Mouse (Mus musculus): ENCODE measurements around the gene Rrp12. TPM values are rescaled to one million over a fixed set of nuclear protein-coding genes. Genes with fewer than 3 reads are reported as not detected.

The Rrp12 gene
- total and polyA plus RNA-seq, 2 experiments from 2014 or later, result 4.5 to 7.7 TPM

DNA sequence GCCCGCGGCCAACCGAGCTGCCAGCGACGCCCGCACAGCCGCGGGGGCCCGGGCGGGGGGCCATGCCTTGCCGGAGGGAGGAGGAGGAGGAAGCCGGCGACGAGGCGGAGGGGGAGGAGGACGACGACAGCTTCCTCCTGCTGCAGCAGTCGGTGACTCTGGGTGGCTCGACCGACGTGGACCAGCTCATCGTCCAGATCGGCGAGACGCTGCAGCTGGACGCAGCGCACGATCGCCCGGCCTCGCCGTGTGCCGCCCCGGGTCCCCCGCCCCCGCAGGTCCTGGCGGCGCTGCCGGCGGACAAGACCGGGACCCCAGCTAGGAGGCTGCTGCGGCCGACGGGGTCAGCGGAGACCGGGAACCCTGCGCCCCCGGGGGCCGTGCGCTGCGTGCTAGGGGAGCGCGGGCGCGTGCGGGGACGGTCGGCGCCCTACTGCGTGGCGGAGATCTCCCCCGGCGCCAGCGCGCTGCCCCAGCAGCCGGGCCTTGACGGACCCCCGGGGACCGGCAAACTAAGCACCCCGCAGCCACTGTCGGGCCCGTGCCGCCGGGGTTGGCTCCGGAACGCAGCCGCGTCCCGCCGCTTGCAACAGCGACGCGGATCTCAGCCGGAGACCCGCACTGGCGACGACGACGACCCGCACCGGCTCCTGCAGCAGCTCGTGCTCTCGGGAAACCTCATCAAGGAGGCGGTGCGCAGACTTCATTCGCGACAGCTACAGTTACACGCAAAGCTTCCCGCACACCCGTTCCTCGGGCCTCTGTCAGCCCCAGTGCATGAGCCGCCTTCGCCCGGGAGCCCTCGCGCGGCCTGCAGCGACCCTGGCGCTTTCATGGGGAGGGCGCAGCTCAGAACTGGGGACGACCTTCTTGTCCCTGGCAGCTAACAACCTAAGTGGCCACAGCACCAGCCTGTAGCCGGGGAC, 65.6 kb downstream of the Rrp12 start:
- Histone ChIP-seq H3K4me3 (ENCODE audit: low read depth, low read length) (peak overlapping the region; percentile 79), H3K27ac (ENCODE audit: low read depth) (peak overlapping the region; percentile 86), H3K9me3 (replicated peaks; ENCODE audit: control insufficient read depth, low read length) (no peaks in the 10 kb centered on the region), H3K27me3 (ENCODE audit: control insufficient read depth, insufficient read depth, low read length) (peaks cover 15% of the 10 kb centered on the region), H3K4me2 (ENCODE audit: low read depth, low read length) (peak overlapping the region; percentile 100), H3K36me3 (replicated peaks; ENCODE audit: control insufficient read depth, insufficient read depth, low read length) (no peaks in the 10 kb centered on the region), H3K9ac (replicated peaks; ENCODE audit: low read depth, low read length) (peak overlapping the region; percentile 78), H3K4me1 (ENCODE audit: control insufficient read depth, insufficient read depth) (peaks cover 10% of the 10 kb centered on the region; the same call in 1 of the 2 replicates)
- ATAC-seq (ENCODE audit: insufficient read depth, low read depth) (peak; percentile 68), DNase-seq (ENCODE audit: low spot score) (no peak)
- no peak for TF ChIP-seq CTCF (IDR thresholded peaks at IDR 0.05; ENCODE audit: low read depth)
- TF ChIP-seq EP300 (IDR thresholded peaks at IDR 0.05; ENCODE audit: low read depth), result no peak
- under 1% methylated on average over 85 of the region's 112 CpGs for WGBS

DNA sequence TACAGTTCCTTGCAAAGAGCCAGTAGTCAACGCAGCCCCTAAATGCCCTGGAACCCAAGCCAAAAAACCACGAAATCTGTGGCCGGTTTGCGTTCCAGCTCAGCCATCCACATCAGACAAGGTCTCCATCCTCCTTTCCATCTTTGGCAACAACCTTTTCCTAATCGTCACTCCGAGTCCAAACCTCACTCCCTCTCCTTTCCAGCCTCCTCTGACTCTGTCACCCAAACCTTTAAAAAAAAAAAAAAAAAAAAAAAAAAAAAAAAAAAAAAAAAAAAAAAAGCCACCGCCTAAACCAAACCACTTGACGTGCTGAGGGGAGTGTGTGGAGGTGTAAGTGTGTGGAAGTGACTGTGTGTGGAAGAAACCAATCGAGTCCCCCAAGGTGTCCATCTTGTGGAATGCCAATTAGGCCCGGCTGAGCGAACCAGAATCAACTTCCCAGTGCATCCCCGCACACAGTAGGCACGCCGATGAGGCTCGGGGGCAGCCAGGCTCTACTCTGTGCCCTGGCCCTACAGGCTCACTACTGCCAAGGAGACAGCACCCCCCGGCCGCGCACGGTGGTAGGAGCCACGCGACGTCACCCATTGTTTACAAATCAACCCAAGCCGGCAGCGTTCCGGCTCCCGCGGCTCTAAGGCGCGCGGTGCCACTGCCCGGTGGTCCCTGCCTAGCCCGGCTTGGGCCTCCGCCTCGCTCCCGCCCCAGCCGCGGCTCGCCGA, 66.4 kb downstream of the Rrp12 start, which contains the start of gene Frat1:
Gene Frat1, plus strand, starts transcription at position 590 of the 725 bp plus-strand sequence.
- H3K4me2 ChIP-seq (ENCODE audit: low read depth, low read length), result peak within 1 kb of the TSS; percentile 100
- peaks cover 15% of the 10 kb centered on the region for H3K27me3 ChIP-seq (ENCODE audit: control insufficient read depth, insufficient read depth, low read length)
- peak within 1 kb of the TSS; percentile 78 for H3K9ac ChIP-seq (replicated peaks; ENCODE audit: low read depth, low read length)
- TF ChIP-seq EP300 (IDR thresholded peaks at IDR 0.05; ENCODE audit: low read depth), result peak; percentile 58; the same call in 1 of the 2 replicates
- no peak for TF ChIP-seq CTCF (IDR thresholded peaks at IDR 0.05; ENCODE audit: low read depth)
- no peaks in the 10 kb centered on the region for H3K36me3 ChIP-seq (replicated peaks; ENCODE audit: control insufficient read depth, insufficient read depth, low read length)
- ATAC-seq (ENCODE audit: insufficient read depth, low read depth) (peak; percentile 89), DNase-seq (ENCODE audit: low spot score) (peak; percentile 94)
- WGBS, result under 1% methylated on average over 27 of the region's 39 CpGs
- peak within 1 kb of the TSS; percentile 79 for H3K4me3 ChIP-seq (ENCODE audit: low read depth, low read length)
- H3K4me1 ChIP-seq (ENCODE audit: control insufficient read depth, insufficient read depth), result peaks cover 10% of the 10 kb centered on the region; the same call in 1 of the 2 replicates
- H3K9me3 ChIP-seq (replicated peaks; ENCODE audit: control insufficient read depth, low read length), result no peaks in the 10 kb centered on the region
- H3K27ac ChIP-seq (ENCODE audit: low read depth), result peak within 1 kb of the TSS; percentile 86

DNA sequence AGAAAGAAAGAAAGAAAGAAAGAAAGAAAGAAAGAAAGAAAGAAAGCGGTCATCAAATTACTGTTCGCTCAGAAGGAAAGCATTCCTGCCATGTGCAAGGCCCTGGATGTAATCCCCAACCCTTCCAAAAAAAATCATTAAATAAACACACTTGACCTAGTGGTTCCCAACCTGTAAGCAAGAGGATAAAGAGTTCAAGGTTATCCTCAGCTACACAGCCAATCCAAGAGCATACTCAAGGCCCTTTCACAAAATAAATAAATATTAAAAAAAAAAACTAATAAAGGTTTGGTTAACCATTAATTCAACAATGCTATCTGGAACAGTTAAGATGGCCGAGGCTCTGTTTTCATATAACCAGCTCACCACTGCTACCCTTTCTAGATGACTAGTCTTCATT, 67.0 kb downstream of the Rrp12 start:
- H3K4me3 ChIP-seq (ENCODE audit: low read depth, low read length), result peak overlapping the region; percentile 79
- 77% methylated on average over 3 of the region's 3 CpGs for WGBS
- H3K27me3 ChIP-seq (ENCODE audit: control insufficient read depth, insufficient read depth, low read length), result peaks cover 15% of the 10 kb centered on the region
- TF ChIP-seq CTCF (IDR thresholded peaks at IDR 0.05; ENCODE audit: low read depth), result no peak
- no peak for TF ChIP-seq EP300 (IDR thresholded peaks at IDR 0.05; ENCODE audit: low read depth)
- H3K36me3 ChIP-seq (replicated peaks; ENCODE audit: control insufficient read depth, insufficient read depth, low read length), result no peaks in the 10 kb centered on the region
- H3K4me2 ChIP-seq (ENCODE audit: low read depth, low read length), result peak overlapping the region; percentile 100
- peaks cover 10% of the 10 kb centered on the region; the same call in 1 of the 2 replicates for H3K4me1 ChIP-seq (ENCODE audit: control insufficient read depth, insufficient read depth)
- no peaks in the 10 kb centered on the region for H3K9me3 ChIP-seq (replicated peaks; ENCODE audit: control insufficient read depth, low read length)
- H3K9ac ChIP-seq (replicated peaks; ENCODE audit: low read depth, low read length), result no peak overlapping the region
- DNase-seq (ENCODE audit: low spot score), result no peak
- no peak overlapping the region for H3K27ac ChIP-seq (ENCODE audit: low read depth)
- ATAC-seq (ENCODE audit: insufficient read depth, low read depth), result no peak

DNA sequence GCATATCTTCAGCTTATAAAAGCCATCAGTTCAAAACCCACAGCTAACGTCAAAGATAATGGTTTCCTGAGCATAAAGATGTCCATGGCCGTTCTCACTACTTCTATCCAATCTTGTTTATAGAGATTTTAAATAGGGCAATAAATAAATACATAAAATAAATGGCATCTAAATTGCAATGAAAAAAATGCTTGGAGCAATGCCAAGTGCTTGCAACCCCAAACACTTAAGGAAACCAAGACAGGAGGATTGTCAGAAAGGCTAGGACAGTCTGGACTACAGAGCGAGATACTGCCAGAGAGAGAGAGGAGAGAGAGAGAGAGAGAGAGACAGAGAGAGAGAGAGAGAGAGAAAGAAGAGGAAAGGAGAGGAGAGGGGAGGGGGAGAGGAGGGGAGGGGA, 69.4 kb downstream of the Rrp12 start:
- no peak overlapping the region for H3K9ac ChIP-seq (replicated peaks; ENCODE audit: low read depth, low read length)
- H3K4me2 ChIP-seq (ENCODE audit: low read depth, low read length), result no peak overlapping the region
- H3K27ac ChIP-seq (ENCODE audit: low read depth), result no peak overlapping the region
- WGBS, result 68% methylated on average over 2 of the region's 3 CpGs
- ATAC-seq (ENCODE audit: insufficient read depth, low read depth) (no peak), DNase-seq (ENCODE audit: low spot score) (no peak)
- no peak for TF ChIP-seq CTCF (IDR thresholded peaks at IDR 0.05; ENCODE audit: low read depth)
- TF ChIP-seq EP300 (IDR thresholded peaks at IDR 0.05; ENCODE audit: low read depth), result no peak
- H3K4me1 ChIP-seq (ENCODE audit: control insufficient read depth, insufficient read depth), result peaks cover 5% of the 10 kb centered on the region; the same call in 1 of the 2 replicates
- no peak overlapping the region for H3K4me3 ChIP-seq (ENCODE audit: low read depth, low read length)
- H3K36me3 ChIP-seq (replicated peaks; ENCODE audit: control insufficient read depth, insufficient read depth, low read length), result no peaks in the 10 kb centered on the region
- H3K9me3 ChIP-seq (replicated peaks; ENCODE audit: control insufficient read depth, low read length), result no peaks in the 10 kb centered on the region
- peaks cover 2% of the 10 kb centered on the region; the same call in 1 of the 2 replicates for H3K27me3 ChIP-seq (ENCODE audit: control insufficient read depth, insufficient read depth, low read length)

DNA sequence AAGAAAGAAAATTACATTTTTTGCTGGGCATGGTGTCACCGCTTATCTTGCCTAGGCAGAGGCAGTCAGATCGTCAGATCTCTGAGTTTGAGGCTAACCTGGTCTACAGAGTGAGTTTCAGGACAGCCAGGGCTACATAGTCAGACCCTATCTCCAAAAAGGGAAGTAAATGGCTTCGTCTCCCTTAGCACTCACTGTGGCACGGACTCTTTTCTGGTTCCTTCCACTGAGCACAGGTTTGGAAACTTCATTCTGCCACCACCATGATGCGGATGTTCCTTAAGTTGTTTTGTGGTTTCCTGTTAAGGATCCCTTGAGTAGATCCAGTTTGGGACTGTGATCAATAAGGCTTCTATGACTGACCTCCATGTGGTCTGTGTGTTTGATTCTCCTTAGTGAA, 71.0 kb downstream of the Rrp12 start:
- TF ChIP-seq EP300 (IDR thresholded peaks at IDR 0.05; ENCODE audit: low read depth), result no peak
- no peak for TF ChIP-seq CTCF (IDR thresholded peaks at IDR 0.05; ENCODE audit: low read depth)
- no peaks in the 10 kb centered on the region for H3K36me3 ChIP-seq (replicated peaks; ENCODE audit: control insufficient read depth, insufficient read depth, low read length)
- no peak overlapping the region for H3K4me2 ChIP-seq (ENCODE audit: low read depth, low read length)
- no peak overlapping the region for H3K4me3 ChIP-seq (ENCODE audit: low read depth, low read length)
- no peak overlapping the region for H3K9ac ChIP-seq (replicated peaks; ENCODE audit: low read depth, low read length)
- WGBS, result 71% methylated on average over 5 of the region's 5 CpGs
- H3K4me1 ChIP-seq (ENCODE audit: control insufficient read depth, insufficient read depth), result no peaks in the 10 kb centered on the region
- no peak overlapping the region for H3K27ac ChIP-seq (ENCODE audit: low read depth)
- H3K9me3 ChIP-seq (replicated peaks; ENCODE audit: control insufficient read depth, low read length), result no peaks in the 10 kb centered on the region
- DNase-seq (ENCODE audit: low spot score) (no peak), ATAC-seq (ENCODE audit: insufficient read depth, low read depth) (no peak)
- no peaks in the 10 kb centered on the region for H3K27me3 ChIP-seq (ENCODE audit: control insufficient read depth, insufficient read depth, low read length)
